24 mouse cellular contexts compared by ENCODE assay signal in genomic region chr2:157780956-157781355, GRCm38 (mm10). TPM values are rescaled to one million over a fixed set of nuclear protein-coding genes. Genes with fewer than 3 reads are reported as not detected.
DNase-seq lines count a peak whose midpoint lies in the region; ATAC-seq lines count a peak whose summit lies in the region.
"Had no signal": no experiment of that assay in that cellular context is flagged by ENCODE, and none has a peak within 500 bp of the region (broad histone marks: within the 10 kb centered on the region; RNA-seq: fewer than 3 reads in every experiment).

No protein-coding gene starts in this region.

- no peaks in the 10 kb centered on the region for H3K9me3 ChIP-seq in midbrain, embryonic 12.5 days
- H3K9me3 ChIP-seq in midbrain, embryonic 11.5 days (ENCODE audit: control insufficient read depth, low read length): no peaks in the 10 kb centered on the region
- H3K9me3 ChIP-seq in forebrain, embryonic 14.5 days (replicated peaks; ENCODE audit: control insufficient read depth, low read length): no peaks in the 10 kb centered on the region
- no peaks in the 10 kb centered on the region for H3K9me3 ChIP-seq in hindbrain, embryonic 16.5 days (ENCODE audit: control insufficient read depth, low read length)
- H3K9me3 ChIP-seq in neural tube, embryonic 14.5 days (ENCODE audit: control insufficient read depth, low read length): no peaks in the 10 kb centered on the region
- H3K9me3 ChIP-seq in kidney, embryonic 14.5 days (ENCODE audit: control insufficient read depth, low read length): no peaks in the 10 kb centered on the region
- H3K9me3 ChIP-seq: embryonic facial prominence, embryonic 12.5 days; limb, embryonic 13.5 days; liver, embryonic 12.5 days; neural tube, embryonic 12.5 days had no signal

- WGBS in midbrain, embryonic 12.5 days: 74% methylated on average over 3 of the region's 3 CpGs
- 69% methylated on average over 3 of the region's 3 CpGs for WGBS in midbrain, embryonic 11.5 days
- 12% methylated on average over 3 of the region's 3 CpGs for WGBS in forebrain, embryonic 14.5 days
- WGBS in hindbrain, embryonic 16.5 days: 38% methylated on average over 3 of the region's 3 CpGs
- WGBS in neural tube, embryonic 14.5 days: 65% methylated on average over 3 of the region's 3 CpGs
- 88% methylated on average over 3 of the region's 3 CpGs for WGBS in kidney, embryonic 14.5 days

- no peak for ATAC-seq in midbrain, embryonic 12.5 days (ENCODE audit: low FRiP score, low read depth)
- ATAC-seq in midbrain, embryonic 11.5 days (ENCODE audit: low FRiP score): no peak
- peak; percentile 52; the same call in 1 of the 2 replicates for ATAC-seq in forebrain, embryonic 14.5 days
- ATAC-seq in hindbrain, embryonic 16.5 days: no peak
- ATAC-seq in neural tube, embryonic 14.5 days (ENCODE audit: low read depth): no peak
- ATAC-seq in kidney, embryonic 14.5 days (ENCODE audit: low FRiP score, low TSS enrichment): no peak
- ATAC-seq: inflammation-experienced regulatory T-cells, adult 6 months; liver, embryonic 12.5 days had no signal

- H3K4me2 ChIP-seq in midbrain, embryonic 12.5 days (replicated peaks): no peak overlapping the region
- H3K4me2 ChIP-seq in midbrain, embryonic 11.5 days: no peak overlapping the region
- H3K4me2 ChIP-seq in forebrain, embryonic 14.5 days (ENCODE audit: low read length): no peak overlapping the region
- H3K4me2 ChIP-seq in hindbrain, embryonic 16.5 days (ENCODE audit: low read length): no peak overlapping the region
- H3K4me2 ChIP-seq in neural tube, embryonic 14.5 days (ENCODE audit: low read depth, low read length): no peak overlapping the region
- H3K4me2 ChIP-seq in kidney, embryonic 14.5 days (replicated peaks; ENCODE audit: low read depth, low read length): no peak overlapping the region
- H3K4me2 ChIP-seq: embryonic facial prominence, embryonic 12.5 days; limb, embryonic 13.5 days; liver, embryonic 12.5 days; neural tube, embryonic 12.5 days had no signal

- no peak for DNase-seq in midbrain, embryonic 11.5 days (ENCODE audit: low spot score, missing footprints)
- DNase-seq in forebrain, embryonic 14.5 days (ENCODE audit: low spot score): no peak
- no peak for DNase-seq in urinary bladder, postnatal 10 days (ENCODE audit: low spot score)
- DNase-seq: adrenal gland, adult 2 months; cerebellum, adult 11-12 months; cerebellum, postnatal 10 days; gastrocnemius, postnatal 36 days; heart, adult 2 months; kidney, adult 2 months; kidney, postnatal 10 days; layer of hippocampus, postnatal 36 days; lung, adult 18-20 months; lung, postnatal 10 days; thymus, adult 18-20 months; thymus, postnatal 4 days had no signal

- H3K4me3 ChIP-seq in midbrain, embryonic 12.5 days: no peak overlapping the region
- H3K4me3 ChIP-seq in midbrain, embryonic 11.5 days (ENCODE audit: low read depth, low read length): no peak overlapping the region
- H3K4me3 ChIP-seq in forebrain, embryonic 14.5 days (ENCODE audit: low read depth, low read length): no peak overlapping the region
- no peak overlapping the region for H3K4me3 ChIP-seq in hindbrain, embryonic 16.5 days (ENCODE audit: low read length)
- H3K4me3 ChIP-seq in neural tube, embryonic 14.5 days (ENCODE audit: low read depth, low read length): no peak overlapping the region
- H3K4me3 ChIP-seq in kidney, embryonic 14.5 days (ENCODE audit: low read length): no peak overlapping the region
- H3K4me3 ChIP-seq: embryonic facial prominence, embryonic 12.5 days; heart, adult 2 months; limb, embryonic 13.5 days; liver, embryonic 12.5 days; neural tube, embryonic 12.5 days had no signal

- no peak overlapping the region for H3K9ac ChIP-seq in midbrain, embryonic 12.5 days (replicated peaks)
- H3K9ac ChIP-seq in midbrain, embryonic 11.5 days (ENCODE audit: low read length): no peak overlapping the region
- H3K9ac ChIP-seq in forebrain, embryonic 14.5 days (ENCODE audit: low read length): no peak overlapping the region
- no peak overlapping the region for H3K9ac ChIP-seq in hindbrain, embryonic 16.5 days (ENCODE audit: low read depth, low read length)
- no peak overlapping the region for H3K9ac ChIP-seq in neural tube, embryonic 14.5 days (replicated peaks; ENCODE audit: low read depth, low read length)
- H3K9ac ChIP-seq in kidney, embryonic 14.5 days (ENCODE audit: low read depth, low read length): no peak overlapping the region
- H3K9ac ChIP-seq: embryonic facial prominence, embryonic 12.5 days; limb, embryonic 13.5 days; liver, embryonic 12.5 days; neural tube, embryonic 12.5 days had no signal

- H3K4me1 ChIP-seq in midbrain, embryonic 12.5 days: peaks cover 11% of the 10 kb centered on the region; the same call in 1 of the 2 replicates
- H3K4me1 ChIP-seq in midbrain, embryonic 11.5 days (ENCODE audit: control insufficient read depth, insufficient read depth, low read length): no peaks in the 10 kb centered on the region
- no peaks in the 10 kb centered on the region for H3K4me1 ChIP-seq in forebrain, embryonic 14.5 days (ENCODE audit: control insufficient read depth, insufficient read depth, low read length)
- H3K4me1 ChIP-seq in hindbrain, embryonic 16.5 days (ENCODE audit: control insufficient read depth, insufficient read depth, low read depth, low read length): no peaks in the 10 kb centered on the region; the same call in none of the 2 replicates
- 0 out of 2 replicates have a peak, but pooled peaks cover 3% of the 10 kb centered on the region for H3K4me1 ChIP-seq in neural tube, embryonic 14.5 days (ENCODE audit: control insufficient read depth, insufficient read depth, low read length)
- no peaks in the 10 kb centered on the region for H3K4me1 ChIP-seq in kidney, embryonic 14.5 days (ENCODE audit: control insufficient read depth, insufficient read depth, low read length)
- H3K4me1 ChIP-seq: liver, embryonic 12.5 days; neural tube, embryonic 12.5 days had no signal

- peaks cover 18% of the 10 kb centered on the region for H3K36me3 ChIP-seq in midbrain, embryonic 12.5 days
- H3K36me3 ChIP-seq in midbrain, embryonic 11.5 days (ENCODE audit: control insufficient read depth, insufficient read depth, low read length): no peaks in the 10 kb centered on the region
- peaks cover 15% of the 10 kb centered on the region for H3K36me3 ChIP-seq in forebrain, embryonic 14.5 days (ENCODE audit: control insufficient read depth, insufficient read depth, low read length)
- no peaks in the 10 kb centered on the region for H3K36me3 ChIP-seq in hindbrain, embryonic 16.5 days (ENCODE audit: control insufficient read depth, insufficient read depth, low read length)
- no peaks in the 10 kb centered on the region for H3K36me3 ChIP-seq in neural tube, embryonic 14.5 days (ENCODE audit: control insufficient read depth, insufficient read depth, low read length)
- peaks cover 10% of the 10 kb centered on the region for H3K36me3 ChIP-seq in kidney, embryonic 14.5 days (ENCODE audit: control insufficient read depth, insufficient read depth, low read length)

- H3K27me3 ChIP-seq in midbrain, embryonic 12.5 days: no peaks in the 10 kb centered on the region
- no peaks in the 10 kb centered on the region for H3K27me3 ChIP-seq in midbrain, embryonic 11.5 days (ENCODE audit: control insufficient read depth, insufficient read depth, low read length)
- H3K27me3 ChIP-seq in forebrain, embryonic 14.5 days (replicated peaks; ENCODE audit: control insufficient read depth, insufficient read depth, low read length): no peaks in the 10 kb centered on the region
- H3K27me3 ChIP-seq in hindbrain, embryonic 16.5 days (replicated peaks; ENCODE audit: control insufficient read depth, insufficient read depth, low read length): no peaks in the 10 kb centered on the region
- H3K27me3 ChIP-seq in neural tube, embryonic 14.5 days (ENCODE audit: control insufficient read depth, insufficient read depth, low read length): no peaks in the 10 kb centered on the region
- H3K27me3 ChIP-seq in kidney, embryonic 14.5 days (ENCODE audit: control insufficient read depth, insufficient read depth, low read length): no peaks in the 10 kb centered on the region
- H3K27me3 ChIP-seq: embryonic facial prominence, embryonic 12.5 days; limb, embryonic 13.5 days; liver, embryonic 12.5 days had no signal

- H3K27ac ChIP-seq in midbrain, embryonic 12.5 days (replicated peaks): 0 out of 2 replicates have a peak overlapping the region, but pooled peaks have one; percentile 35
- H3K27ac ChIP-seq in midbrain, embryonic 11.5 days (ENCODE audit: low read depth, low read length): no peak overlapping the region
- 0 out of 2 replicates have a peak overlapping the region, but pooled peaks have one; percentile 36 for H3K27ac ChIP-seq in forebrain, embryonic 14.5 days (ENCODE audit: low read depth, low read length)
- peak overlapping the region; percentile 41 for H3K27ac ChIP-seq in hindbrain, embryonic 16.5 days (ENCODE audit: low read depth, low read length)
- peak overlapping the region; percentile 28 for H3K27ac ChIP-seq in neural tube, embryonic 14.5 days (ENCODE audit: low read depth, low read length)
- no peak overlapping the region for H3K27ac ChIP-seq in kidney, embryonic 14.5 days (ENCODE audit: low read depth, low read length)
- H3K27ac ChIP-seq: embryonic facial prominence, embryonic 12.5 days; heart, adult 2 months; limb, embryonic 13.5 days; liver, embryonic 12.5 days; neural tube, embryonic 12.5 days had no signal

RNA-seq across cellular contexts. Expression of gene Ctnnbl1, which starts 43.8 kb away (rescaled TPM):
- 89.1 and 94.2 TPM in 2 replicates for polyA plus RNA-seq in midbrain, embryonic 12.5 days (2016; fragmentation: Nextera tagmentation; extraction: Ambion mirVana)
- 98.8 and 109 TPM in 2 replicates for polyA plus RNA-seq in midbrain, embryonic 11.5 days (2014; fragmentation: Nextera tagmentation; extraction: Ambion mirVana)
- polyA plus RNA-seq in forebrain, embryonic 14.5 days (2014; fragmentation: Nextera tagmentation; extraction: Ambion mirVana): 86.7 and 89.4 TPM in 2 replicates
- polyA plus RNA-seq in hindbrain, embryonic 16.5 days (2015; fragmentation: Nextera tagmentation; extraction: Ambion mirVana): 53.0 and 58.8 TPM in 2 replicates
- 59.4 and 65.6 TPM in 2 replicates for polyA plus RNA-seq in neural tube, embryonic 14.5 days (2014; fragmentation: Nextera tagmentation; extraction: Ambion mirVana)
- 55.4 and 77.1 TPM in 2 replicates for polyA plus RNA-seq in kidney, embryonic 14.5 days (2014; fragmentation: Nextera tagmentation; extraction: Ambion mirVana)

Comparison
In these comparisons a context has a peak if more than half of its experiments do, and no peak if none do; other contexts are left out.
1. H3K27ac ChIP-seq: peak in midbrain, embryonic 12.5 days (single experiment), forebrain, embryonic 14.5 days (single experiment), hindbrain, embryonic 16.5 days (single experiment) and neural tube, embryonic 14.5 days (single experiment); none in midbrain, embryonic 11.5 days (single experiment) and kidney, embryonic 14.5 days (single experiment).